Comparison of ENCODE assay signal across 21 mouse cellular contexts in the genomic region with DNA sequence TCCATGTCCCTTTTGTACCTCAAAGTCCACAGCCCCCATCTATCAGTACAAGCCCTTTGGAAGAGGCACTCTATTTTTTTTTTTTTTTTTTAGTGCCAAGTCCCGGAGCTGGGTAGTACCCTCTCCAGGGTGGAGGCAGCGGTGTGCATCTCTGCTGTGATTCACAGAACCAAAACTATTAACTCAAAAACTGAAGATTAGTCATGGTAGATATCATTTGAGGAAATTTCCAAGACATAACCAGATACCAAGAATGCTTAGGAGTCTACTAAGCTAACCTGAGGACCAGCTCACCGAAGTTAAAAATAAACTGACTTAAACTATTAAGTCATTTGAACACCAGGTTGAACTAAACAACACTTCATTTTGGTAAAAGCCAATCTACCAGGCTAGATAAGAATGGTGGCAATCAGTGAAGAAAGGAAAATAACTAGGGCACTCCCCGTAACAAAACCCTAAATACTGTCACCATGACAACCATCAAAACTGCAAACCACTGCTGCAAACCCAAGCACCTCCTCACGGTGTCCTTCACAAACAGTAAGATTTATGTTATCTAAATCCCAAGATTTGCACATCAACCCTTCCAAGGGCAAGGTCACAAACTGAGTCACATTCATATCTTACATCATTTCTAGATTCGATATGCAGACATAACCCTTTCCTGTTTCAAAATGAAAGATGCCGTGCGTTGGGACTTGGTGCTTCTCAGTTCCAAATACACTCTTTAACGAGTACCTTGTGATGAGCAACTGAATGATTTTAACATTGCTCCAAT. TPM values are rescaled to one million over a fixed set of nuclear protein-coding genes. Genes with fewer than 3 reads are reported as not detected.
A peak's percentile ranks its signal among the peaks of the same experiment; 100 is the strongest.
DNase-seq lines count a peak whose midpoint lies in the region; ATAC-seq and TF ChIP-seq lines count a peak whose summit lies in the region.
"Had no signal": no experiment of that assay in that cellular context is flagged by ENCODE, and none has a peak within 500 bp of the region (broad histone marks: within the 10 kb centered on the region; RNA-seq: fewer than 3 reads in every experiment).

No protein-coding gene starts in this region.

- H3K36me3 ChIP-seq in lung, postnatal 0 days (ENCODE audit: insufficient read depth, low read length), result no peaks in the 10 kb centered on the region
- H3K36me3 ChIP-seq: forebrain, embryonic 10.5 days; heart, embryonic 13.5 days; hindbrain, embryonic 13.5 days had no signal

- no peaks in the 10 kb centered on the region for H3K9me3 ChIP-seq in lung, postnatal 0 days (ENCODE audit: low read length)
- H3K9me3 ChIP-seq: hindbrain, embryonic 13.5 days; megakaryocyte, embryonic 14.5 days had no signal

- H3K4me1 ChIP-seq in lung, postnatal 0 days (ENCODE audit: insufficient read depth, low read depth, low read length), result peaks cover 5% of the 10 kb centered on the region; the same call in 1 of the 2 replicates
- H3K4me1 ChIP-seq: forebrain, embryonic 10.5 days; hindbrain, embryonic 13.5 days; megakaryocyte, embryonic 14.5 days had no signal

- H3K4me2 ChIP-seq in lung, postnatal 0 days (replicated peaks; ENCODE audit: low read depth, low read length), result no peak overlapping the region
- H3K4me2 ChIP-seq: heart, embryonic 13.5 days; hindbrain, embryonic 13.5 days had no signal

- peak; percentile 55 for DNase-seq in adrenal gland, adult 8-10 months
- DNase-seq in adrenal gland, postnatal 4 days (ENCODE audit: low spot score in 2 of 2), result no peak
- peak; percentile 54 for DNase-seq in CD4-positive, CD25-positive, alpha-beta regulatory T cell, adult 2 months (ENCODE audit: low read depth, low spot score)
- DNase-seq in adrenal gland, postnatal 36 days, result peak; percentile 37 to 53
- DNase-seq in left cerebral cortex, postnatal 4 days, result no peak
- no peak for DNase-seq in left cerebral cortex, adult 9 months (ENCODE audit: low spot score in 2 of 2)
- DNase-seq in lung, postnatal 0 days (ENCODE audit: low spot score), result no peak
- DNase-seq: B cell, adult 2 months; cerebellum, adult 8-10 months; kidney, postnatal 14 days; liver; lung, postnatal 14 days; midbrain, embryonic 14.5 days; thymus, postnatal 4 days had no signal

- H3K27me3 ChIP-seq in lung, postnatal 0 days (replicated peaks; ENCODE audit: insufficient read depth, low read length), result no peaks in the 10 kb centered on the region
- H3K27me3 ChIP-seq: heart, embryonic 13.5 days; hindbrain, embryonic 13.5 days had no signal

- H3K27ac ChIP-seq in lung, postnatal 0 days (ENCODE audit: low read length), result no peak overlapping the region
- H3K27ac ChIP-seq: forebrain, embryonic 10.5 days; heart, embryonic 13.5 days; hindbrain, embryonic 13.5 days; layer of hippocampus, adult 2 months had no signal

- ATAC-seq in neutrophil, adult 5-6 weeks (ENCODE audit: extremely low read depth, insufficient number of reproducible peaks, low FRiP score, poor library complexity, severe bottlenecking), result peak; percentile 25; the same call in 1 of the 2 replicates
- no peak for ATAC-seq in lung, postnatal 0 days
- ATAC-seq: intestine, postnatal 0 days had no signal

- no peak overlapping the region for H3K9ac ChIP-seq in lung, postnatal 0 days (replicated peaks; ENCODE audit: low read depth)
- H3K9ac ChIP-seq: heart, embryonic 13.5 days; hindbrain, embryonic 13.5 days had no signal

- WGBS in lung, postnatal 0 days, result 85% methylated on average over 9 of the region's 9 CpGs

- no peak for TF ChIP-seq CTCF in lung, postnatal 0 days (IDR thresholded peaks at IDR 0.05)

- H3K4me3 ChIP-seq in lung, postnatal 0 days (ENCODE audit: low read depth, low read length), result no peak overlapping the region
- H3K4me3 ChIP-seq: forebrain, embryonic 10.5 days; heart, embryonic 13.5 days; hindbrain, embryonic 13.5 days; layer of hippocampus, adult 2 months; megakaryocyte, embryonic 14.5 days had no signal

- intact Hi-C loops in left cerebral cortex, postnatal 4 days (cut with DNase I), result no loop called here

- TF ChIP-seq EP300 in lung, postnatal 0 days (IDR thresholded peaks at IDR 0.05), result no peak

RNA-seq across cellular contexts. Expression of a gene that starts 43.8 kb away (rescaled TPM):
- total RNA-seq in adrenal gland, adult 8-10 months (2022), result 100 to 1,000 TPM; 247 to 481 (median 339) TPM
- total RNA-seq in adrenal gland, postnatal 4 days (2021), result 100 to 1,000 TPM; 148 to 149 TPM
- total RNA-seq in adrenal gland, postnatal 36 days (2021), result 100 to 1,000 TPM; 264 to 353 TPM
- total RNA-seq in neutrophil, adult 5-6 weeks (2017), result 15.9 and 20.9 TPM in 2 replicates
- 1 to 10 TPM; 7.2 to 9.3 TPM for total RNA-seq in left cerebral cortex, postnatal 4 days (2021)
- polyA plus RNA-seq in lung, postnatal 0 days (2015; fragmentation: Nextera tagmentation; extraction: Ambion mirVana), result 8.8 and 9.4 TPM in 2 replicates

Comparison
In these comparisons a context has a peak if more than half of its experiments do, and no peak if none do; other contexts are left out.
1. DNase-seq: peak in adrenal gland, adult 8-10 months (single experiment), CD4-positive, CD25-positive, alpha-beta regulatory T cell, adult 2 months (single experiment) and adrenal gland, postnatal 36 days (2 of 2); none in adrenal gland, postnatal 4 days (0 of 2), left cerebral cortex, postnatal 4 days (single experiment), left cerebral cortex, adult 9 months (0 of 2) and lung, postnatal 0 days (single experiment).